Mouse (Mus musculus) embryonic fibroblast, embryonic 13.5 days (primary cell): ENCODE results near the gene Agpat1. TPM values are rescaled to one million over a fixed set of nuclear protein-coding genes. Genes with fewer than 3 reads are reported as not detected.

Source experiments
- H3K27ac ChIP-seq: 2 replicates; pipeline ENCODE4 v1.5.1; 2012; ENCODE audit warnings: low read length, control low read depth, inconsistent platforms; ENCODE audit not compliant: insufficient read depth
- H3K4me1 ChIP-seq: 2 replicates; pipeline ENCODE4 v1.6.1; 2011; ENCODE audit warnings: low read length; ENCODE audit not compliant: control insufficient read depth, insufficient read depth
- H3K4me3 ChIP-seq: 2 replicates; pipeline ENCODE4 v1.5.1; 2011; ENCODE audit warnings: mild to moderate bottlenecking, control low read depth, low read length; ENCODE audit not compliant: insufficient read depth
- CTCF ChIP-seq: IDR thresholded peaks from 2 replicates; pipeline ENCODE4 v1.5.1; 2011; ENCODE audit warnings: mild to moderate bottlenecking, control low read depth, low read length, moderate library complexity, borderline replicate concordance; ENCODE audit not compliant: insufficient read depth
- POLR2A ChIP-seq: IDR thresholded peaks from 2 replicates; pipeline ENCODE4 v1.6.1; 2011; ENCODE audit warnings: low read depth, mild to moderate bottlenecking, control low read depth, low read length, moderate library complexity
- polyA plus RNA-seq: library from polyadenylated mRNA; stranded (reverse); fragments of >200 nt; gene quantifications from 2 replicates; pipeline ENCODE4 v1.2.4, GENCODE M21; 2011; ENCODE audit warnings: low read depth; ENCODE audit not compliant: missing spikeins, insufficient read length

Gene Agpat1
- polyA plus RNA-seq, 1 experiment: 97.5 TPM

DNA sequence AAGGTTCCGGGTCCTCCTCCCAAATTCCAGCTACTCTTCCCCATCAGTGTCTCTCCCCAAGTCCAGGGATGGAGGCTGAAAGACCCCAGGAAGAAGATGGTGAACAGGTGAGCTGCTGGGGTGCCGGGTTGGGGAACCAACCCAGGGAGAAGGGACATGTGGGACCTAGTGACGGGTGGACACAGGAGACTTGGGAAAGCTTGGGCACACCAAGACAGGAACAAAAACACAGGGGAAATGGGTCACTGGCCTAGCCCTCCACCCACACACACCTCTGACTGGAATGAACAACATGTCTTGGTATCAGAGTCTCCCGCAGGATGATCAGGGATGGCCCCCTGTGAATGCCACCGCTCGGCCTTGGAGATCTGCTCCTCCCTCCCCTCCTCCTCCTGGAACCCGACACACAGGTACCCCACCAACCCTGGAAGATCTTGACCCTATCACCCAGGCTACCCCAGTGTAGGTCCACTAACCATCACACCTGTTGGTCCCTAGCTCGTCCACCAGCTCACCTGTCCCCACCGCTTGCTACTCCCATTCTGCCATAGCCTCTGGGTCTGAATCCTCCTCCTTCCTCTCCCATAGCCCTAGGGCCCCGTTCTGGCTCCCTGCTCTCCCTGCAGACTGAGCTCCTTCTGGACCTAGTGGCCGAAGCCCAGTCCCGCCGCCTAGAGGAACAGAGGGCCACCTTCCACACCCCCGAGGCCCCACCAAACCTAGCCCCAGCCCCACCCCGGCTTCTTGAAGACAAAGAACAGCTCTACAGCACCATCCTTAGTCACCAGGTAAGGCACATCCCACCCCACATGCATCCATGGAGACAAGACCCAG lies 13.7 kb upstream of the Agpat1 start:
- Histone ChIP-seq H3K4me1 (peaks cover 3% of the 10 kb centered on the region; the same call in 1 of the 2 replicates), H3K27ac (no peak overlapping the region), H3K4me3 (no peak overlapping the region)
- no peak for TF ChIP-seq CTCF
- no peak for TF ChIP-seq POLR2A

DNA sequence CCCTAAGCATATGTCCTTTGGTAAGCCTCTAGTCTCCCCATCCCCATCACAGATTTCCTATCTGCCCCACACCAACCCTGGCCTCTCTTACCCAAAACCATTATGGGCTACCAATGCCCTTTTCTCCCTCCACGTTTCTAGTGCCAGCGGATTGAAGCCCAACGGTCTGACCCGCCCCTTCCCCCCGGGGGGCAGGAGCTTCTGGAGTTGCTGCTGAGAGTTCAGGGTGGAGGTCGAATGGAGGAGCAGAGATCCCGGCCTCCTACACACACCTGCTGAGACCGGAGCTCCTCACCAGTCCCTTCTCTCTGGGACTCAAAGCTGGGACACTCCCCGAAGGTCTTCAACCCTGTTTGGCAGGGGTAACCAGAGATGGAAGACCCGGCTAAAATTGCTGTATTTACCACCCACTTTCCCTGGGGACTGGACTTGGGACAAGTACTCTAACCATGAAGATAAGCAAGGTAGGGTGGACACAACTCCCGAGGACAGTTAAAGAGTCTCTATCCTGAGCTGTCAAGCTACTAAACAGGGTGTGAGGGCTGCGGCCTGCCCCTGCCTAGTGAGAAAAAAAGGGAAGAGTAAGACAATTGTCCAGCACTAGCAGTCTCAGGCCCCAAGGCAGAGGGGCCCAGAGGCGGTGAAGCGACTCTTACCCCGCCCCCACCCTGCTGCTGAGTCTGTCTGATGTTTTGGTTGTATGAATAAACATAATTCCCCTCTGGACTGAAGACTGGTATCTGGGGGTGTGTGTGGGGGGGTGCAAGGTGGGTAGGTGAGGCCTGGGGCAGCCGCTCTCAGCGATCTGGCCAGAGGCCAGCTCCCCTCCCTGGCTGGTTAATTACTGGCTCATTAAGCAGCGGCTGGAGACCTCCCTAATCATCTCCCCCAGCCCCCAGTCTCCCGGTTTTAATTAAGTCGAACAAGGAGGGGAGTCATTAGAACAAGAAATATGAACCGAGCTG lies 12.8 kb upstream of the Agpat1 start, which contains the start of gene Pbx2:
Gene Pbx2 (plus strand): TSS at position 238 of the 965 bp plus-strand sequence.
- TF ChIP-seq POLR2A (no peak), CTCF (no peak)
- peak within 1 kb of the TSS; percentile 74 for H3K27ac ChIP-seq
- H3K4me3 ChIP-seq: peak within 1 kb of the TSS; percentile 69
- H3K4me1 ChIP-seq: peaks cover 3% of the 10 kb centered on the region; the same call in 1 of the 2 replicates

DNA sequence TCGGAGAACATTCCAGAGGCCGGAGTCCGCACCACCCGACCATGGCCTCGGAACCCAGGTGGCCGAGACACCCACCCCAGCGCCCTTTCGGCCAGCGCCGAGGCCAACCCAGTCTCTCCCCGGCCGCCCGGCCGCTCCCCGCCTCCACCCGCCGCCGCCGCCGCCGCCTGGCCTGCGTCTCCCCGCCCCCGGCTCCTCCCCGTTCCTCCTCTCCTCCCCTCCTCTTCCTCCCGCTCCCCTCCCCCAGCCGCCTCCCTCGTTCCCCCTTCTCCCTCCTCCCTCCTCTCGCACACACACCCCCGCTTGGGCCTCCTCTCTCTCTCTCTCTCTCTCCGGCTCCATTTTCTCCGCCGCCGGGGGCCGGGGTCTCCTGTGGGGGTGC lies 12.1 kb upstream of the Agpat1 start:
- peak overlapping the region; percentile 74 for H3K27ac ChIP-seq
- H3K4me3 ChIP-seq: peak overlapping the region; percentile 69
- TF ChIP-seq CTCF (no peak), POLR2A (peak; percentile 81)
- H3K4me1 ChIP-seq: peaks cover 3% of the 10 kb centered on the region; the same call in 1 of the 2 replicates

DNA sequence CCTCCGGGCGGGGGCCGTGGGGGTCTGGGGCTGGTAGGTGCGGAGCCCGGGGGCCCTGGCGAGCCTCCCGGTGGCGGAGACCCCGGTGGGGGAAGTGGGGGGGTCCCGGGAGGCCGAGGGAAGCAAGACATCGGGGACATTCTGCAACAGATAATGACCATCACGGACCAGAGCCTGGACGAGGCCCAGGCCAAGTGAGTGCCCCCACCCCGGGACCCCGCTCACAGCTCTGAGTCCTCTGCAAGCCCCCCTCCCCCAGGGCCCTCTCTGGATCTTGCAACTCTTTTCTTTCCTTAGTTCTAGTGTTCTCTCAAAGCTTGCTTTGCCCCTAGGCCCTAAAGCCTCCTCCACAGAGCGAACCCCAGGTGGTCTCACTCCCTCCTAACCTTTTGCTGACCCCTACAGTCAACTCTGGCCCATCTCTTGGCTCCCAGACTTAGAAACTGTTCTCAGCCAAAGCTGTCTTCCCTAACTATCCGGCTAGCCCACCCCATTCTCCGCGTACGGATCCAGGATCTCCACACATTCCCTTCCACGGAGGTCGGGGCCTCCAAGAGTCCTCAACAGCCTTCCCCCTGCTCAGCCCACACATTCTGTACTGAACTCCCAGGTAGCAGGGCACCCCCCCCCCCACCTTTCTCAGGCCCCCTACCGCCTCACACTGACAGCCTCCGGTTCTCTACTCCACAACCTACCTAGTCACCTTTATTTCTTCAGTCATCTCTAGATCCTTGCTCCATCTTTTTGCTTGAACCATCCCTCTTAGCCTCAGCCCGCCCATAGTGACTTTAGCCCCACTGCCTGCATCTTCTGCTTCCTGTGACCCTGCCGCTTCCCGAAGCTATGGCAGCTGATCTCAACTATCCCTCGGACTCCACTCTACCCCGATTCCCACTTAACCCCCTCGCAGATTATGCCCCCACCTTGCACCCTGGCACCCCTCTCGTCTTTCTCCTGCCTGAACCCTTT lies 11.2 kb upstream of the Agpat1 start:
- peaks cover 3% of the 10 kb centered on the region; the same call in 1 of the 2 replicates for H3K4me1 ChIP-seq
- peak overlapping the region; percentile 69 for H3K4me3 ChIP-seq
- peak overlapping the region; percentile 82 for H3K27ac ChIP-seq
- TF ChIP-seq POLR2A: 0 out of 2 replicates have a peak, but pooled peaks have one; percentile 42
- no peak for TF ChIP-seq CTCF

DNA sequence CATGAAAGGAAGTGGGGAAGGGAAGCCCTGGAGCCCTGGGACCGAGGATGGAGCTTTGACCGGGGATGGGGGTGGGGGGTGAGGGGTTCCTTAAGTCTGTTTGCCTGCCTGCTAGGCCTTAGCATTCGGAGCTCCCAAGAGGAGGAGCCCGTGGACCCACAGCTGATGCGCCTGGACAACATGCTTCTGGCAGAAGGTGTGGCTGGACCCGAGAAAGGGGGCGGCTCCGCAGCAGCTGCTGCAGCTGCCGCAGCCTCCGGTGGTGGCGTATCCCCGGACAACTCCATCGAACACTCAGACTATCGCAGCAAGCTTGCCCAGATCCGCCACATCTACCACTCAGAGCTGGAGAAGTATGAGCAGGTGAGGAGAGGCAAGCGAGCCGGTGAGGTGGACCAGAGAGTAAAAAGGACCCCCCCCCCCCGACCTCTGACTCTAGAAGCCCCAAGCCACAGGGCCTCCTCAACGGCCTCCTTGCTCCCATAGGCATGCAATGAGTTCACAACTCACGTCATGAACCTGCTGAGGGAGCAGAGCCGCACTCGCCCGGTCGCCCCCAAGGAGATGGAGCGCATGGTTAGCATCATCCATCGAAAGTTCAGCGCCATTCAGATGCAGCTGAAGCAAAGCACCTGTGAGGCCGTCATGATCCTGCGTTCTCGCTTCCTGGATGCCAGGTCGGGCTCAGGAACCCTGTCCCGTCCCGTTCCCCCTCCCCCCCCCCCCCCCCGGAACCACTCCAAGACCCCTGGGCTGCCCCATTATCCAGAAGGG lies 10.1 kb upstream of the Agpat1 start:
- TF ChIP-seq POLR2A: no peak
- TF ChIP-seq CTCF: 0 out of 2 replicates have a peak, but pooled peaks have one; percentile 2
- Histone ChIP-seq H3K4me1 (peaks cover 3% of the 10 kb centered on the region; the same call in 1 of the 2 replicates), H3K4me3 (peak overlapping the region; percentile 69), H3K27ac (no peak overlapping the region)

DNA sequence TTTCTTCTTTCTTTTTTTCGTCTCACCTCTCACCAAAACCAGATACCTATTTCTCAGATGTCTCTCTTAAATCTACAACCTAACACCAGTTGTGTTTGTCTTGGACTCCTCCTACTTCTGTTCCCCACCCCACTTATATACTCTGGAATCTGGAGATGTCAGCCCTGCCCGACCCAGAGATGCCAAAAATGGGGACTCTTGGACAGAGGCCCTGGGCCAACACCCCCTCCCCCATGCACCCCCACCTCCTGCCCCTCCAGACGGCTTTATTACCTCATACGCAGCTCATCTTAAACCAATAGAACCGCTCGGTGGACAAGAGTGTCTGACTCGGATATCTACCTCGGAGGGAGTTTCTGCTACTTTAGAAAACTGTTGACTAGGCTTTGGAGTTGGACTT lies 8.0 kb upstream of the Agpat1 start:
- Histone ChIP-seq H3K4me3 (no peak overlapping the region), H3K4me1 (0 out of 2 replicates have a peak, but pooled peaks cover 3% of the 10 kb centered on the region), H3K27ac (no peak overlapping the region)
- TF ChIP-seq CTCF (no peak), POLR2A (no peak)

DNA sequence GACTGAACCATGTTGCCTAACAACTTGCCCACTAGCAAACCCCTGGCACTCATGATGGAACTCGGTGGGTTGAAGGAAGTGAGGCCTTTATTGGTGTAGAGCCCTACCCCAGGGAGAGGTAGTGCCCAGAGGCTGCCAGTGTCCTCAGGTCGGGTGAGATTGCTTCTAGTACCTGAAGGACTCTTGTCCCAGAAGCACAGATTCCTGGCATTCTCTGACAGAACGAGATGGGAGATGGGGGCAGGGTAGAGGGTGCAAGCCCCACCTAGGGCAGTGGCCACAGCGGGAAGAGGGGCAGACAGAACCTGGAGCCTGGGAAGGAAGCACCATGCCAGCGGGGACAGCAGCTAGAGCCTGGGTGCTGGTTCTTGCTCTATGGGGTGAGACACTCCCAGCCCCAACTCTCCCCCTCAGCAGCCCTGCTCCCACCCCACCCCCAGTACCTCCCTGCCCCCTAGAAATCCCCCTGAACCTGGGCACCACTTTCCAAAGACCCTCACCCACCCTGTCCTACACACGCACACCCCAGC lies 6.4 kb upstream of the Agpat1 start, which contains the start of gene Ager:
Gene Ager (plus strand): TSS at position 297 of the 530 bp plus-strand sequence.
- no peak within 1 kb of the TSS for H3K27ac ChIP-seq

DNA sequence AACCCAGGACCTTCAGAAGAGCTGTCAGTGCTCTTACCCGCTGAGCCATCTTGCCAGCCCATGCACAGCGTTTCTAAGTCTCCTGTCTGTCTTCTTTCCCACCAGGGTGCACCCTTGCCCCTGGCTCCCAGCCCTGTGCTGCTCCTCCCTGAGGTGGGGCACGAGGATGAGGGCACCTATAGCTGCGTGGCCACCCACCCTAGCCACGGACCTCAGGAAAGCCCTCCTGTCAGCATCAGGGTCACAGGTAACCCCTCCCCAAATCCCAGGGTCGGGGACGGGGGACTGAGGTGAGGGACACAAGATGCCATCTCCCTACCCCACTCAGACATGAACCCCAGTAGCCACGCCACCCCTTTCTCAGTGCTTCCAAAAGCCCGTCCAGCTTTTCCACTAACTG lies 4.2 kb upstream of the Agpat1 start:
- no peaks in the 10 kb centered on the region for H3K4me1 ChIP-seq
- TF ChIP-seq POLR2A: no peak
- no peak for TF ChIP-seq CTCF

More for the DNA sequence above, 6.4 kb upstream of the Agpat1 start, which contains the start of gene Ager:
- H3K4me1 ChIP-seq: no peaks in the 10 kb centered on the region
- peak; percentile 58 for TF ChIP-seq POLR2A
- TF ChIP-seq CTCF: no peak
- no peak within 1 kb of the TSS for H3K4me3 ChIP-seq

DNA sequence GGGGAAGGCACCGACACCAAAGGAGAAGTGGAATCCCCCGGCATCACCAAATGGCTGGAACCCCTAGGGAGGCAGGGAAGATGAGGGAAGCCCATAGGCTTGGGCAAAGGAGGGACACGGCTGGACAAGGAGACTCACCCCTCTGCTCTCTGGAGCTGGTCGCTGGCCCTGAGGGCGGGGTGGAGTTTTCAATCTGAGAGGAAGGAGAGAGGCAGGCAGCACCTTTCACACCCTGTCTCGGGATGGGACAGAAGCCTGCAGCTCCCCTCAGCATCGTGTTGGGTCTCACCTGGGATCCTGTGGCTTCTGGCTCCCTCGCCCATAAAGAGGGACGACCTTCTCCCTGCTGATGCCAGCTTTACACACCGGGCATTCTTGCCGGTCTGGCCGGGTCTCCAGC lies 2.3 kb upstream of the Agpat1 start:
- Histone ChIP-seq H3K4me1 (no peaks in the 10 kb centered on the region), H3K4me3 (no peak overlapping the region), H3K27ac (no peak overlapping the region)
- TF ChIP-seq POLR2A: no peak
- TF ChIP-seq CTCF: no peak

More for the DNA sequence above, 4.2 kb upstream of the Agpat1 start:
- no peak overlapping the region for H3K4me3 ChIP-seq
- H3K27ac ChIP-seq: no peak overlapping the region
